ENCODE assay signal across 19 mouse cellular contexts in the genomic region with DNA sequence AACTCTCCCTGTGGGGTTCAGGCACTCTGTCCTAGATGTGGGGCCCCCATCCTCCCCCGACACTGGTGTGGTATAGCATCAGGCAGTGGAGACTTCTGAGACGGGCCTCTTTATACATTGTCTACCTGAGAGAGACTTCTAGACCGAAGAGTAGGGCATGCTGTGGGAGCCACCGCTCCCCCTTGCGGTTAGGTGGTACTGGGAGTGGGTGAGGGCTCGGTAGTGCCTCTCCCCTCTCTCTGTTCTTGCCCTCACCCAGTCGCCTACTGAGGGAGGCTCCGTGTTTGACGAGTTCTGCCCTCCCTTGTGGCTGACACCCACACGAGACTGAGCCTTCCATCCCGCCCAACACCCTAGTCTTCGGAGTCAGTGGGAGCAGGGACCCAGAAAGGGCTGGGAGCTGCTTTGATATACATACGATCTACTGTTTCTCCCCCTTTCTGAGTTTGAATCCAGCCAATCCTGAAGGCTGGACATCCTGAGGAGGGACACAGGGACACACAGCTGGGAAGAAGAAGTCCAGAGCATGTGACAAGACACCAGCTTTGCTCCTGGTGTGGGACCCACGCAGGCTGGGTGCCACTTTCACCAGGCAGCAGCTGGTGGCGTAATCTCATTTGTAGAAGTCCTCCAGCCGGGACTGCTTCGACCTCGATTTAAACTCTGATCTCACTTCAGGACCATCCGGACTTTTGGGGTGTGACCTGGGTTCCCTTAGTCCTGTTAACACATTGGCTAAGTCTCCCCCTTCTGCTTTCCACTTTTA. TPM values are rescaled to one million over a fixed set of nuclear protein-coding genes. Genes with fewer than 3 reads are reported as not detected.
DNase-seq lines count a peak whose midpoint lies in the region; ATAC-seq and TF ChIP-seq lines count a peak whose summit lies in the region.
"Had no signal": no experiment of that assay in that cellular context is flagged by ENCODE, and none has a peak within 500 bp of the region (broad histone marks: within the 10 kb centered on the region; RNA-seq: fewer than 3 reads in every experiment).

No protein-coding gene starts in this region.

- no peak overlapping the region for H3K4me2 ChIP-seq in lung, embryonic 14.5 days
- H3K4me2 ChIP-seq in intestine, embryonic 16.5 days (ENCODE audit: low read depth, low read length) = no peak overlapping the region
- H3K4me2 ChIP-seq: forebrain, embryonic 13.5 days; heart, embryonic 12.5 days; hindbrain, embryonic 12.5 days; liver, embryonic 11.5 days; midbrain, embryonic 15.5 days had no signal

- TF ChIP-seq CTCF in lung, embryonic 14.5 days (IDR thresholded peaks at IDR 0.05; ENCODE audit: low read depth) = 0 out of 2 replicates have a peak, but pooled peaks have one; percentile 8
- no peak for TF ChIP-seq CTCF in Patski (IDR thresholded peaks at IDR 0.05)

- WGBS in lung, embryonic 14.5 days = 42% methylated on average over 19 of the region's 19 CpGs
- WGBS in intestine, embryonic 16.5 days = 57% methylated on average over 19 of the region's 19 CpGs

- ATAC-seq in lung, embryonic 14.5 days (ENCODE audit: insufficient read depth) = no peak
- ATAC-seq in Patski = peak; percentile 15
- ATAC-seq in megakaryocyte, adult 5-6 weeks (ENCODE audit: poor library complexity, severe bottlenecking) = peak; percentile 33
- no peak for ATAC-seq in intestine, embryonic 16.5 days
- ATAC-seq: forebrain, embryonic 13.5 days; midbrain, embryonic 15.5 days had no signal

- H3K9me3 ChIP-seq in lung, embryonic 14.5 days (ENCODE audit: low read depth, low read length) = no peaks in the 10 kb centered on the region
- peaks cover 5% of the 10 kb centered on the region for H3K9me3 ChIP-seq in intestine, embryonic 16.5 days (ENCODE audit: control insufficient read depth, low read length)

- CTCF ChIA-PET in Patski (lab: Charles Lee) = interaction anchor here (1.5 kb wide), 1 partner anchor 14 kb away, joined by 4 read pairs; a partner anchor contains a TSS

- H3K4me3 ChIP-seq in lung, embryonic 14.5 days (ENCODE audit: low read depth, low read length) = no peak overlapping the region
- no peak overlapping the region for H3K4me3 ChIP-seq in intestine, embryonic 16.5 days (ENCODE audit: low read length)
- H3K4me3 ChIP-seq: forebrain, embryonic 13.5 days; gastrocnemius, adult 2 months; heart, embryonic 12.5 days; hindbrain, embryonic 12.5 days; midbrain, embryonic 15.5 days had no signal

- no peaks in the 10 kb centered on the region for H3K27me3 ChIP-seq in lung, embryonic 14.5 days (ENCODE audit: insufficient read depth, low read length)
- H3K27me3 ChIP-seq in Patski = no peaks in the 10 kb centered on the region
- no peaks in the 10 kb centered on the region for H3K27me3 ChIP-seq in intestine, embryonic 16.5 days (replicated peaks; ENCODE audit: control insufficient read depth, insufficient read depth, low read length)
- H3K27me3 ChIP-seq: forebrain, embryonic 13.5 days; midbrain, embryonic 15.5 days had no signal

- H3K27ac ChIP-seq in lung, embryonic 14.5 days (ENCODE audit: low read depth) = no peak overlapping the region
- H3K27ac ChIP-seq in intestine, embryonic 16.5 days (ENCODE audit: low read length) = no peak overlapping the region
- H3K27ac ChIP-seq: forebrain, embryonic 13.5 days; gastrocnemius, adult 2 months; hindbrain, embryonic 12.5 days; midbrain, embryonic 15.5 days had no signal

- POLR2A ChIA-PET in Patski (lab: Charles Lee) = no interaction called here

- H3K4me1 ChIP-seq in lung, embryonic 14.5 days (ENCODE audit: insufficient read depth) = no peaks in the 10 kb centered on the region; the same call in 1 of the 2 replicates
- peaks cover 9% of the 10 kb centered on the region; the same call in 1 of the 2 replicates for H3K4me1 ChIP-seq in intestine, embryonic 16.5 days (ENCODE audit: control insufficient read depth, insufficient read depth, low read length)
- H3K4me1 ChIP-seq: forebrain, embryonic 13.5 days; hindbrain, embryonic 12.5 days; midbrain, embryonic 15.5 days had no signal

- no peak overlapping the region for H3K9ac ChIP-seq in lung, embryonic 14.5 days
- no peak overlapping the region for H3K9ac ChIP-seq in intestine, embryonic 16.5 days (ENCODE audit: low read depth, low read length)
- H3K9ac ChIP-seq: forebrain, embryonic 13.5 days; heart, embryonic 12.5 days; hindbrain, embryonic 12.5 days; midbrain, embryonic 15.5 days had no signal

- no peak for DNase-seq in lung, embryonic 14.5 days
- DNase-seq in lung, postnatal 36 days = no peak
- DNase-seq in CD4-positive helper T cell, adult 2 months (ENCODE audit: low read depth, low spot score) = peak; percentile 48
- no peak for DNase-seq in Patski (ENCODE audit: low read depth, low spot score)
- DNase-seq in urinary bladder, postnatal 25 days (ENCODE audit: low spot score) = no peak
- DNase-seq: cerebellum, adult 18-20 months; cerebellum, postnatal 14 days; gastrocnemius, adult 2 months; heart, postnatal 14 days; kidney, adult 18-20 months; lung, adult 18-20 months; right cerebral cortex, postnatal 14 days had no signal

- in situ Hi-C loops in Patski (cut with MboI; ENCODE audit: low pct_unique_long_range_greater_than_20kb) = no loop called here

- H3K36me3 ChIP-seq in lung, embryonic 14.5 days (ENCODE audit: insufficient read depth) = no peaks in the 10 kb centered on the region
- no peaks in the 10 kb centered on the region; the same call in 1 of the 2 replicates for H3K36me3 ChIP-seq in intestine, embryonic 16.5 days (ENCODE audit: control insufficient read depth, insufficient read depth, low read length)
- H3K36me3 ChIP-seq: heart, embryonic 12.5 days; hindbrain, embryonic 12.5 days; midbrain, embryonic 15.5 days had no signal

RNA-seq across cellular contexts. Expression of a gene that starts 14.4 kb away (rescaled TPM):
- polyA plus RNA-seq in lung, embryonic 14.5 days (2014; fragmentation: Nextera tagmentation; extraction: Ambion mirVana) = 2.0 and 2.2 TPM in 2 replicates
- 0.39 TPM for polyA plus RNA-seq in Patski (2021)
- total RNA-seq in megakaryocyte, adult 5-6 weeks (2015) = 0.20 TPM in 1 of 2 replicates, not detected in the other
- total RNA-seq in megakaryocyte, adult 5-6 weeks (2017) = not detected in 2 replicates
- 2.7 and 3.1 TPM in 2 replicates for polyA plus RNA-seq in intestine, embryonic 16.5 days (2015; fragmentation: Nextera tagmentation; extraction: Ambion mirVana)

Comparison
In these comparisons a context has a peak if more than half of its experiments do, and no peak if none do; other contexts are left out.
1. ATAC-seq: peak in Patski (single experiment) and megakaryocyte, adult 5-6 weeks (single experiment); none in lung, embryonic 14.5 days (single experiment) and intestine, embryonic 16.5 days (single experiment).